Mouse (Mus musculus) hindbrain, embryonic 14.5 days (tissue): Measurements from ENCODE around the gene Pdzd7. TPM values are rescaled to one million over a fixed set of nuclear protein-coding genes. Genes with fewer than 3 reads are reported as not detected.
A peak's percentile ranks its signal among the peaks of the same experiment; 100 is the strongest.

Source experiments
- ATAC-seq: fragments of 200-750 bp; cut with Nextera tagmentation; 2 replicates; pipeline ENCODE4 v1.8.0; 2017; ENCODE audit warnings: moderate number of reproducible peaks, mild to moderate bottlenecking, moderate TSS enrichment, moderate library complexity; ENCODE audit not compliant: low FRiP score
- DNase-seq: peaks from one replicate; pipeline ENCODE4 v3.0.0-alpha.2; 2015; ENCODE audit warnings: low spot score
- H3K27ac ChIP-seq: fragments of 300-500 bp; sonication (generic); 2 replicates; pipeline ENCODE4 v1.5.1; 2014; ENCODE audit warnings: mild to moderate bottlenecking, moderate library complexity
- H3K27me3 ChIP-seq: fragments of 300-500 bp; sonication (generic); 2 replicates; pipeline ENCODE4 v1.6.1; 2014; ENCODE audit warnings: mild to moderate bottlenecking, low read length, mixed read lengths; ENCODE audit not compliant: control insufficient read depth, insufficient read depth
- H3K36me3 ChIP-seq: fragments of 300-500 bp; sonication (generic); replicated peaks from 2 replicates; pipeline ENCODE4 v1.6.1; 2014; ENCODE audit not compliant: control insufficient read depth, insufficient read depth
- H3K4me1 ChIP-seq: fragments of 300-500 bp; sonication (generic); replicated peaks from 2 replicates; pipeline ENCODE4 v1.6.1; 2014; ENCODE audit warnings: antibody characterized with exemption, low read length, mixed read lengths; ENCODE audit not compliant: control insufficient read depth, insufficient read depth
- H3K4me2 ChIP-seq: fragments of 300-500 bp; sonication (generic); replicated peaks from 2 replicates; pipeline ENCODE4 v1.6.1; 2014; ENCODE audit warnings: mild to moderate bottlenecking, moderate library complexity
- H3K4me3 ChIP-seq: fragments of 300-500 bp; sonication (generic); replicated peaks from 2 replicates; pipeline ENCODE4 v1.5.1; 2014; ENCODE audit warnings: mild to moderate bottlenecking, low read length
- H3K9ac ChIP-seq: fragments of 300-500 bp; sonication (generic); 2 replicates; pipeline ENCODE4 v1.6.1; 2014
- H3K9me3 ChIP-seq: fragments of 300-500 bp; sonication (generic); 2 replicates; pipeline ENCODE4 v1.6.1; 2016; ENCODE audit warnings: low read length; ENCODE audit not compliant: control insufficient read depth
- whole genome bisulfite sequencing: fragments of 180-500 bp; shearing (Covaris S2); extraction: QIAGEN DNeasy Blood & Tissue Kit; methylation state at CpG from one replicate; pipeline ENCODE4 v1.1.7; 2014; 5-methylcytosine and 5-hydroxymethylcytosine counted together
- polyA plus RNA-seq: library from polyadenylated mRNA; unstranded; fragments of >200 nt; fragmentation: Nextera tagmentation; extraction: Ambion mirVana; gene quantifications from 2 replicates; pipeline ENCODE4 v1.2.1, GENCODE M21; 2014

Pdzd7 gene
- polyA plus RNA-seq, 1 experiment from 2014 or later: 2.5 TPM

DNA sequence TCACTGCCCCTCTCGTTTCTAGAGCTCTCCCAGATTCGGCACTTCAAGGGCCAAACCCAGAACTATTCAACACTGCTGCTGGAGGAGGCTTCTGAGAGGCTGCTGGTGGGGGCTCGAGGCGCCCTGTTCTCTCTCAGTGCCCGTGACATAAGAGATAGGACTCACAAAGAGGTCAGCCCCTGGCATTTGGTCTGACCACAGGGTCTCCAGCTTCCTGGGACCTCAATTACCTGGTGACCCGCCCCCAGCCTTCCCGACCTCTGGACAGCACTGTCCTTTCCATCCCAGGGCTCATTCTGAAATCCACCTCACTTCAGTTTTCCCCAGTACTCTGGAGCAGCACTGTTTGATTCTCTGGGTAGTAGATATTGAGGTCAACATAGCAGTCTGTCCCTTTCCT is 52.8 kb downstream of the Pdzd7 start:
- Histone ChIP-seq H3K27ac (no peak overlapping the region), H3K9ac (no peak overlapping the region), H3K9me3 (no peaks in the 10 kb centered on the region), H3K4me2 (no peak overlapping the region), H3K36me3 (peaks cover 52% of the 10 kb centered on the region), H3K4me3 (no peak overlapping the region), H3K27me3 (no peaks in the 10 kb centered on the region), H3K4me1 (peaks cover 29% of the 10 kb centered on the region)
- DNase-seq: no peak
- 73% methylated on average over 7 of the region's 7 CpGs for WGBS
- ATAC-seq: no peak

DNA sequence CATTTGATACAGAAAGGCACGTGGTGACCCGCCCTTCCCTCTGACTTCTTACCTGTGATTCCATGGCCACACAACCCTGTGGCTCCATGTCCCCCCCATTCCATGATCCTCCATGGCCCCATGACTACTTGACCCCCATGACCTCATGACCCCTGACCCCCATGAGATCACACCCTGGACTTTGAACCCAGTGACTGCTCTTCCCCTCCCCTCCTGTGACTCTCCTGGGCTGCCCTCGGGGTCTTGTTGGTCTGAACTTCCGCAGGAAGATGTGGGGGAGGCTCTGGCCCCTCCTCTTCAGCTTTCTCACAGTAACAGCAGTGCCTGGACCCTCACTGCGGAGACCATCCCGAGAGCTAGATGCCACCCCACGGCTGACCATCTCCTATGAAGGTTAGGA is 53.3 kb downstream of the Pdzd7 start:
- H3K4me2 ChIP-seq: no peak overlapping the region; the same call in 1 of the 2 replicates
- peak overlapping the region; percentile 38; the same call in 1 of the 2 replicates for H3K9ac ChIP-seq

GRCm38 (mm10) chr19:44991031-44991430 is 54.5 kb downstream of the Pdzd7 start:
- Histone ChIP-seq H3K4me1 (peaks cover 29% of the 10 kb centered on the region), H3K4me2 (peak overlapping the region; percentile 80), H3K4me3 (peak overlapping the region; percentile 77; the same call in 1 of the 2 replicates), H3K9ac (peak overlapping the region; percentile 87), H3K27ac (no peak overlapping the region), H3K27me3 (no peaks in the 10 kb centered on the region), H3K9me3 (no peaks in the 10 kb centered on the region), H3K36me3 (peaks cover 35% of the 10 kb centered on the region)
- 81% methylated on average over 8 of the region's 8 CpGs for WGBS
- no peak for ATAC-seq
- DNase-seq: no peak

More for the DNA sequence above, 53.3 kb downstream of the Pdzd7 start:
- Histone ChIP-seq H3K9me3 (no peaks in the 10 kb centered on the region), H3K27me3 (no peaks in the 10 kb centered on the region), H3K4me3 (no peak overlapping the region), H3K36me3 (peaks cover 47% of the 10 kb centered on the region), H3K4me1 (peaks cover 29% of the 10 kb centered on the region), H3K27ac (no peak overlapping the region)
- no peak for ATAC-seq
- WGBS: 49% methylated on average over 7 of the region's 7 CpGs
- no peak for DNase-seq

GRCm38 (mm10) chr19:44989567-44990495 is 55.7 kb downstream of the Pdzd7 start:
- H3K36me3 ChIP-seq: peaks cover 29% of the 10 kb centered on the region
- H3K27ac ChIP-seq: peak overlapping the region; percentile 72
- H3K4me3 ChIP-seq: peak overlapping the region; percentile 77
- no peak for DNase-seq
- no peaks in the 10 kb centered on the region for H3K27me3 ChIP-seq
- WGBS: 3% methylated on average over 22 of the region's 22 CpGs
- peak; percentile 22 for ATAC-seq
- peaks cover 29% of the 10 kb centered on the region for H3K4me1 ChIP-seq
- H3K9ac ChIP-seq: peak overlapping the region; percentile 87
- no peaks in the 10 kb centered on the region for H3K9me3 ChIP-seq
- peak overlapping the region; percentile 80 for H3K4me2 ChIP-seq

DNA sequence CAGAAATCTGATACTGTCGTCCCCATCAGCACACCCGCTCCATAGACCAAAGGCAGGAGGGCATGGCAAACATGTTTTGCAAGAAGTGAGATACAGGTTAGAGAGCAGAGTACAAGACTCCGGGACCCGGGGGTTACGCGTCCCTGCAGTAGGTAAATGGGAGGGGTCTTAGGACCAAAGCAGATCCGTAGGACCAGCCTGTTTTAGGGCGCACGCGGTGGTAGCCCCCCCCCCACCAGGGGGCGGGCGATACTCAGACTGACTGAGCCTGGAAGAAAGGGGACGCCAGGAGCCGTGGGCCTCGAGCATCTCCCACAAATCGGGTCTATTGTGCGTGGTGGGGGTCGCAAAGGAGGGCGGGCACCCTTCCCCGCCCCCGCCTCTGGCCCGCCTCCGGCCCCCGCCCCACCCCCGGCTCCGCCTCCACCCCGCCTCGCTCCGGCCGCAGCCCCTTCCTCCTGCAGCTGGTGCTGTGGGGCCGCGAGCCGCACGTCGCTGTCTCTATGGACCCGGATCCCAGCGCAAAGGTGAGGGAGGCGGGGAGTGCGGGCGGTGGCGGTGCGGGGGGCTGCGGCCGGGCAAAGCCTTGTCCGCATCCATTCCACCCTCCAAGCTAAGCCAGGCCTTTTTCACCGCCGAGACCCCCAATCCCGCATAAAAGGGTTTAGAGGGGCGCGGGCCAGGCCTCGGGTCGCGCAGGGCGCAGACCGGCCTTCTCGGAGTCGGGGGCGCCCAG is 56.5 kb downstream of the Pdzd7 start, which contains the start of gene Sema4g:
Gene Sema4g, plus strand, starts transcription at position 271 of the 736 bp plus-strand sequence.
- Histone ChIP-seq H3K27me3 (no peaks in the 10 kb centered on the region), H3K4me1 (peaks cover 29% of the 10 kb centered on the region), H3K27ac (peak within 1 kb of the TSS; percentile 72), H3K4me2 (peak within 1 kb of the TSS; percentile 80), H3K9me3 (no peaks in the 10 kb centered on the region), H3K9ac (peak within 1 kb of the TSS; percentile 87), H3K36me3 (peaks cover 21% of the 10 kb centered on the region), H3K4me3 (peak within 1 kb of the TSS; percentile 77)
- under 1% methylated on average over 44 of the region's 58 CpGs for WGBS
- peak; percentile 73 for DNase-seq
- peak; percentile 85 for ATAC-seq

- H3K27me3 ChIP-seq: no peaks in the 10 kb centered on the region
- no peak for DNase-seq
- H3K27ac ChIP-seq: peak overlapping the region; percentile 72
- 28% methylated on average over 9 of the region's 9 CpGs for WGBS
- peak overlapping the region; percentile 77 for H3K4me3 ChIP-seq
- no peaks in the 10 kb centered on the region for H3K9me3 ChIP-seq
- peaks cover 15% of the 10 kb centered on the region for H3K36me3 ChIP-seq
- H3K4me1 ChIP-seq: peaks cover 29% of the 10 kb centered on the region
- no peak for ATAC-seq
- peak overlapping the region; percentile 87 for H3K9ac ChIP-seq
- H3K4me2 ChIP-seq: peak overlapping the region; percentile 80
These were observed 57.2 kb downstream of the Pdzd7 start for GRCm38 (mm10) chr19:44988321-44988720.

- Histone ChIP-seq H3K9ac (no peak overlapping the region; the same call in 1 of the 2 replicates), H3K4me2 (0 out of 2 replicates have a peak overlapping the region, but pooled peaks have one; percentile 80), H3K36me3 (peaks cover 12% of the 10 kb centered on the region; the same call in 1 of the 2 replicates), H3K4me1 (peaks cover 29% of the 10 kb centered on the region), H3K4me3 (no peak overlapping the region), H3K9me3 (no peaks in the 10 kb centered on the region), H3K27me3 (no peaks in the 10 kb centered on the region), H3K27ac (peak overlapping the region; percentile 72; the same call in 1 of the 2 replicates)
- WGBS: 65% methylated on average over 6 of the region's 6 CpGs
- no peak for ATAC-seq
- DNase-seq: no peak
These were observed 57.7 kb downstream of the Pdzd7 start for GRCm38 (mm10) chr19:44987851-44988250.

GRCm38 (mm10) chr19:44987004-44987403 is 58.5 kb downstream of the Pdzd7 start:
- Histone ChIP-seq H3K27me3 (no peaks in the 10 kb centered on the region), H3K4me2 (no peak overlapping the region), H3K4me1 (peaks cover 29% of the 10 kb centered on the region), H3K9me3 (no peaks in the 10 kb centered on the region), H3K9ac (no peak overlapping the region), H3K36me3 (peaks cover 9% of the 10 kb centered on the region), H3K4me3 (no peak overlapping the region), H3K27ac (no peak overlapping the region)
- WGBS: 68% methylated on average over 6 of the region's 6 CpGs
- DNase-seq: no peak
- no peak for ATAC-seq
